Mouse (Mus musculus) ES-E14 (cell line): Measurements from ENCODE around the gene Ttc23l.

Source experiments
- CHD2 ChIP-seq: IDR thresholded peaks from 2 replicates; pipeline ENCODE4 v1.6.1; 2014; ENCODE audit warnings: mild to moderate bottlenecking, low read depth, low read length, inconsistent platforms
- ZC3H11A ChIP-seq: IDR thresholded peaks from 2 replicates; pipeline ENCODE4 v1.6.1; 2012; ENCODE audit warnings: low read depth, mild to moderate bottlenecking, inconsistent platforms, low read length, borderline replicate concordance

GRCm38 (mm10) chr15:10566486-10566885, 8.0 kb upstream of the Ttc23l start:
- TF ChIP-seq ZC3H11A (no peak), CHD2 (no peak)
